Mouse (Mus musculus) urinary bladder, postnatal 10 days (tissue): ENCODE measurements around the gene Itpr3.

Experiments
- DNase-seq: peaks from one replicate; pipeline ENCODE4 v3.0.0; 2022; ENCODE audit warnings: low spot score

The Itpr3 gene

DNA sequence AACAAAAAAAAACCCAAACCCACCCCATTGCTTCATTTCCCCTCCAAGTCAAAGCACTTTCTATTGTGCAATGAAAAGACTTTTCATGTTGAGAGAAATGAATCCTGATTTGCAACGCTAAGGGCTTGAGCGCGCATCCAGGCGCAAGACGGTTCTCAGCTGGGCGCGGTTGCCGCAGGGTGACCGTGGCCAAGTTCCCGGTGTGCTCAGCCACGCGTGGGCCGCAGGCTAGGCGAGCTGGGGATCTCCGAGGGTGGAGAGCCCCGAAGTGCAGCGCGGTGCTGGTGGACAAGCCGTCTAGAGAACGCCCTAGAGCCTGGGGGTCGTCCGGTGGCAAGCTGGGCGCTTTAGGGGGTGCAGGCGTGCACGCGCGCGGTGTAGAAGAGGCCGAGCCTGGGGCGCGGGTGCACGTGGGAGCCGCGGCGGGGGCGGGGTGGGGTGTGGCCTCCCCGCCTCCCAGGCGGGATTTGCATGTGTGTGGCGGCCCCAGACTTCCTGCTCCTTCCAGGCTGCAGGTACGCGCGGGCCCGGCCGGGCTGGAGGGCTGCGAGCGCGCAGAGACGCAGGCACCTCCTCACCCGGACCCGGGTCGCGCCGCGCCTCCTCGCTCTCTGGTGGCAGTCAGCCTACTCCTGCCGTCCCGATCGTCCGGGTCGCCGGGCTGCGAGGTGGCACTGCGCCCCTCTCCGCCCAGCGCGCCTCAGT lies at the start of gene Itpr3:
Gene Itpr3, plus strand, starts transcription at position 493 of the 705 bp plus-strand sequence.
- DNase-seq = no peak

DNA sequence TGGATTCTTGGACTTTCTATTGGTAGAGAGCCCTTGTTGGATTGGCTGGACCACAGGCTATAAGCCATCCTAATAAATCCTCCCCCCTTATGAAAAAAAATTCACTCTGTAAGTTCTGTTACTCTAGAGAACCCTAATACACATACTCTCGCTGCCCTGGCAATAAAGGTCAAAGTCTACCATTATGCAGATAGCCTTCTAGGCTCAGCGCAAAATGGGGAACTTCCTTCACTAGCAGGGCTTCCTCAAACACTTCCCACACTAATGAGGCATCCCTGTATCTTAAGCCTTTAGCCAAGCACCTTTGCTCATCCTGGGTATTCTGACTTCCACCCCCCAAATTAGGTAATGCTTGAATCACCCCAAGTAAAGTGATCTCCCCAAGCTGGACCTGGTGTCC lies 48.8 kb upstream of the Itpr3 start:
- no peak for DNase-seq

DNA sequence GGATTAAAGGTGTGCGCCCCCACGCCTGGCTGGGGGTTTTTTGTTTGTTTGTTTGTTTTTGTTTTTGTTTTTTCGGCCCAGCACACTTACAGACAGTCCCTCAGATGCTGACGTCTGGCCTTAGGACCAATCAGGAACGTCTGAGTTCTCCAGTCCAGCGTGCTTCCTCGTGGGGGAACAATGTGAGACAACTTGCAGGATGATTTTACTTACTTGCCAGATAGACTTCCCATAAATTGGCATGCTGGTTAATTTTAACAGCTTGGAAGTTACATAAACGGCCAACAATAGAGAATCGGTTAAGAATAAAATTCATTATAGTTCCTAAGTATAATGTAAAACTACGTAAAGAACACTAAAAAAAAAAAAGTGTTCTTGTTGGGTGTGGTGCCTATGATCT lies 45.9 kb upstream of the Itpr3 start:
- no peak for DNase-seq

DNA sequence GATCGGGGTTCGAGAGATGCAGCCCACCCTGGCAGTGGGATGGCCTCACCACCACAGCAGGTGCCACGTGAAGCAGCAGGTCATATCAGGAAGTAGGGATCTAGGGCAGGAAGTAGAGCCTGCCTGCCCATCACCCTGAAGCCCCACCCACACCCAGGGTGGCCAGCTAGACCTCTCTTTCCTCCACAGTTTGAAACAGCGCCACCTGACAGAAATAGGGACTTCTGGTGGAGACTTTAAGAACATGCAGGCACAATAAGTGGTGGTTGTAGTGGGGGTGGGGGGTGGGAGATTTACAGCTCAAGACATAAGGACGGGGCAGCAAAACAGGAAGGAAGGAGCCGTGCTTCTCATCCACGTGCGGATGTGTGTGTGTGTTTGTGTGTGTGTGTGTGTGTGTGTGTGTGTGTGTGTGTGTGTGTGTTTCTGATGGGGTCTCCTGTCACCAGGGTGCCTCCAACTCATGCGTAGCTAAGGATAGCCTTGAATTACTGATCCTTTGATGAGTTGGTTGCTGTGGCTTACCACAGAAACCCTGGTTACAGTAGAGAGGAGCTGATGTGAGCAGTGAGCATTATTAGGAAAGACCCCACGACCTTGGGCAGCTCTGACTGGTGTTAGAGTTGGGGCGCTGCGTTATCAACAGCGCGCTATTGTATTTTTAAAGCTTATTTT lies 45.0 kb upstream of the Itpr3 start:
- DNase-seq = no peak

DNA sequence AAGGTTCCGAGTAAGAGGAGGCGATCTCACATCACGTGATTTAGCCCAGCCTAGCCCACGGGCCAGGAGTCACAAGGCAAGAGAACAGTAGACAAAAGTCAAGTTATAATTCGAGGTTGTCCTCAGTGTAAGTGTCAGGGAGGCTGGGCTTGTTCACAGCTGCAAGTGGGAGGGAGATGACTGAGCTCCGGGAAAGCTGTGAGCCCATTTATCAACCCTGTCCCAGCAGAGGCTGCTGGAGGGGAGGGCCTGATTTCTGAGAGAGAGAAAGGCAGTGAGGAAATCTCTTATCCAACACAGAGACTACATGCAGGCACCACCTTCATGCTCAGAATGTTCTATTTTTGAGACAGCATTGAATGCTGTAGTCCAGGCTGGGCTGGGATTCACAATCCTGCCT lies 44.2 kb upstream of the Itpr3 start:
- no peak for DNase-seq

DNA sequence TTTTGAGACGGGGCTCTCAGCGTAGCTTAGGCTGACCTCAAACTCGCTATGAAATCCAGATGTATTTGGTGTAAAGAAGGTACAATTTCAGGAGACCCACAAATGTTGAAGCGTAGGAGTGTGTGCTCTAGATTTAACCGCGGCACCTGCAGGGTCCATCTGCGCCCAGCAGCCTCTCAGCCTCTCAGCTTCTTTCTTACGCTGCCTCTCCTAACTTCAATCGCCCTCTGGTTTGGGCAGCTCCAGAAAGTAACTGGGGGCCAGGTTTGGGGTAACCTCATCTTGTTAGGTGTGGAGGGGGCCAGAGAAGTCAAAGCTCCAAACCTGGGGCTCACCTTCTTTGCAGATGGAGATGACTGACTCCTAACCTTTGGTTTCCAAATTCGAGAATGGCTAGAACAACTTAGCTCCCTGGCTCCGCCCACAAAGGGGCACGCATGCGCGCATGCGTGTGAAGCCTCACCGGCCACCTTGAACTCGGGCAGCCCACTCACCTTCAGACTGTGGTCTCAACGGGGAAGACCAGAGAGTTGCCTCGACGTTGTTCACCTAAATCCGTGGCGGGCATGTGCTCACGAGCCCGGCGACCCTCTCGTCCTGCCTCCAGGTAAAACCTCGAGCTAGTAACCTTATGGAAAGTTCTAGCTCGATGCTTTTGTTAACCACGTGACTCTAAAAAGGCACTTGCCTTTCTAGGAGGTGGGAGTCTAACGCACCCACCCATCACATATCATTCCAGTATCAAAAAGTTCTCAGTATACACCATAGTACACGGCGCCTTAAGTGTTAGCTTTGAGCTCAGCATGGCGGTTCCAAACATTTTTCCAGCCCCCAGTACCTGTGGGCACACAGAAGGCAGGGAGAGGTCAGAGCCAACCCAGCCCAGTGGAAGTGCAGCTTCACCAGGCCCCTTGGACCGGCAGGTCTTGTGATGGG lies 39.3 kb upstream of the Itpr3 start:
- peak; percentile 58 for DNase-seq

DNA sequence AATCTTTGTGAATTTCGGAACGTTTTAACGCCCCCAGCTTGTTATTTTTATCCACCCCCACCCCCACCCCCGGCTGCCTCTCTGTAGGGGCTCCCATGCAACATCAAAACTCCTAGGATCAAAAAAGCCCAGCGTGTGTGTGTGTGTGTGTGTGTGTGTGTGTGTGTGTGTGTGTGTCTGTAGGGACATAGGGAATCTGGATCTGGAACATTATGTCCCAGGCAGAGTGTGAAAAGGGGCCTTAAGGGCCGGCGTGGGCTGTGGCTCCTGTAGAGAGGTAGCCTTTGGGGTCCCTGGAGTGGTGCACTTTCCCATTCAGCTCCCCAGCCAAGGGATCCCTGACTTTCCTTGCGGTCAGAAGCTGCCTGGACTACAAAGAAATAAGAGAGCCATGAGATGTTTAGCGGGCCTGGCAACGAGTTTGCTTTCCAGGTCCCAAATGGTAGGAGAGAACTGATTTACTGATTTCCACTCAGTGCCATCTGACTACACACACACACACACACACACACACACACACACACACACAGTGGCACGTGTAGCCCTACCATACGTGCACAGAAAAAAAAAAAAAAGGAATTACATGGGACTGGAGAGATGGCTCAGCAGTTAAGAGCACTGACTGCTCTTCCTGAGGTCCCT lies 38.4 kb upstream of the Itpr3 start:
- no peak for DNase-seq

DNA sequence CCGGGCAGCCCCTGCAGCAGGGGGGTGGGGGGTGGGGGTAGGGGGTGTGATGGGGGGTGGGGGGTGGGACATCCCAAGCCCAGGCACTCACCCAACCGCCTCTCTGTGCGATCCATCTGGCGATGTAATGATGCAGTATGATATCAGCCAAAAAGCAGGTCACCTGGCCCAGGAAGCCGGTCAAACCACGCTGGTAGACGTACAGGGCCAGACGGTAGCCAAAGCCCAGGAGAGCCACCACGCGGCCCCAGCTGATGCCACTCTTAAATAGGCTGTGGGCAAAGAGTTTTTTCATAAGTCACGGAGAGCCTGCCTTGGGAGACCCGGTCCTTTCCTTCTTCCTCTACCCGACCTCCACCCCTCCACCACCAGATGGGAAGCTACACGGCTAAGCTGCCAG lies 36.0 kb upstream of the Itpr3 start:
- no peak for DNase-seq

DNA sequence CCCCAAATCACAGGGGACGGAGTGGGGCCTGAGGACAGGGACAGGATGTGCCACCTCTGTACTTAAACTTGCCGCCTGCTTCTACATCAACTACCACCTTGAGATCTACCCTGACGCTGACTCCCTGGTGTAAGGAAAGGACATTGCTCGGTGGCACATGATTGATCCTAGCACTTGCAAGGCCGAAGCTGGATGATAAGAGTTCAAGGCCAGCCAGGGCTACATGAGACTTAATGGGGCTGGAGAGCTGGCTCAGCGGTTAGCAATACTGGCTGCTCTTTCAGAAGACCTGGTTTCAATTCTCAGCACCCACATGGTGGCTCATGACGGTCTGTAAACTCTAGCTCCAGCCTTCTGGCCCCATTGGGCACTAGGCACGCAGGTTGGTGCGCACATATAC lies 35.4 kb upstream of the Itpr3 start:
- DNase-seq = no peak

DNA sequence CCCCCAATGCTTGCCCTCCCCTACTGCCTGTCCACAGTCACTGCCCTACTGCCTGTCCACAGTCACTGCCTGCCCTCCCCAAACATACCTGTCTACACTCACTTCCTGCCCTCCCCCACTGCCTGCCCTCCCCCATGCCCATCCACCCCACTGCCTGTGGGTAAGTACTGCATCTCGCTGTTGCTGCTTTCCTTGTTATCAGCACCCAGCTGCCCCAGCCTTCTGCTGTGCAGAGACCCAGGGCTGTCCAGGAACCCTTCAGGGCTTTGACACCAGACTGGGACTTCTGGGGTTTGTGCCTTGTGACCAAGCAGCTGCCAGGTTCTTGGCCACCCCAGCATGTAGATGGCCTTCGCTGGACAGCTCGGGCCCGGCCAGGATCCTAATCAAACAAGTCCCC lies 33.8 kb upstream of the Itpr3 start:
- no peak for DNase-seq

DNA sequence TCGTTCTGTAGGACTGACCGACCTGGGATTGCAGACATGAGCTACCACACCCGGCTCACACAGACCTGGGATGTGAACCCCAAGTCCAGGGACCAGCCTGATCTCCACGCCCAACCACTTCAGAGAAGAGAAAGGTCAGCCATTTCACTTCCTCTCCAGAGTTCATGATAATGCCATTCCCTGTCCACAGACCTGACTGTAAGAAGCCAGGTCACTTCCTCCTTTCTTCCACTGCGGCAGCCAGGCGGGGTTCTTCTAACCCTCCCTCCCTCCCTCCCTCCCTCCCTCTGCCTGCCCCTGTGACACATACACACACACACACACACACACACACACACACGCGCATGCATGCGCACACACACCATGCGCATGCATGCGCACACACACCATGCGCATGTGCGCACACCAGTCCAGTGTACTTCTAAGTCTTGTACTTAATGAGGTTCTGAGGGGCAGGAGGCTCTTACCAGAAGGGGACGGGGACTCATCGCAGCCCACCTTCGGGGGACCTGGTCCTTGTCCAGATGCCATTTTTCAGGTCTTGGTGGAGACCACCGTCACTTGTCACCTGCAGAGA lies 31.7 kb upstream of the Itpr3 start:
- DNase-seq = no peak

DNA sequence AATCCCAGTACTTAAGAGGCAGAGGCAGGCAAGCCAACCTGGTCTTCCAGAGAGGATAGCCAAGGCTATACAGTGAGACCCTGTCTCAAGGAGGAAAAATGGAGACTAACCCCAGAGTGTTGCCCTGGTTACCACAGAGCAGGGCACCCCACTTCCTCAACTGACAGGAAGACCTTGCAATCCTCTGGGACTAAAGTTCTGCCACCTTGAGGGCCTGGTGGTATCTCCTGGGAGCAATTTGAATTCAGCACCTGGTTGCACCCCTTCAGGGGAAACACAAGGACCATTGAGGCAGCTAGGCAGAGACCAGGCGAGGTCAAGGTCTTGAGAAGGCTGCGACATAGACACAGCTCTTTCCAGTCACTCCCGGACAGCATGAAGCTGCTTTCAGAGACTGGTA lies 31.2 kb upstream of the Itpr3 start:
- no peak for DNase-seq

DNA sequence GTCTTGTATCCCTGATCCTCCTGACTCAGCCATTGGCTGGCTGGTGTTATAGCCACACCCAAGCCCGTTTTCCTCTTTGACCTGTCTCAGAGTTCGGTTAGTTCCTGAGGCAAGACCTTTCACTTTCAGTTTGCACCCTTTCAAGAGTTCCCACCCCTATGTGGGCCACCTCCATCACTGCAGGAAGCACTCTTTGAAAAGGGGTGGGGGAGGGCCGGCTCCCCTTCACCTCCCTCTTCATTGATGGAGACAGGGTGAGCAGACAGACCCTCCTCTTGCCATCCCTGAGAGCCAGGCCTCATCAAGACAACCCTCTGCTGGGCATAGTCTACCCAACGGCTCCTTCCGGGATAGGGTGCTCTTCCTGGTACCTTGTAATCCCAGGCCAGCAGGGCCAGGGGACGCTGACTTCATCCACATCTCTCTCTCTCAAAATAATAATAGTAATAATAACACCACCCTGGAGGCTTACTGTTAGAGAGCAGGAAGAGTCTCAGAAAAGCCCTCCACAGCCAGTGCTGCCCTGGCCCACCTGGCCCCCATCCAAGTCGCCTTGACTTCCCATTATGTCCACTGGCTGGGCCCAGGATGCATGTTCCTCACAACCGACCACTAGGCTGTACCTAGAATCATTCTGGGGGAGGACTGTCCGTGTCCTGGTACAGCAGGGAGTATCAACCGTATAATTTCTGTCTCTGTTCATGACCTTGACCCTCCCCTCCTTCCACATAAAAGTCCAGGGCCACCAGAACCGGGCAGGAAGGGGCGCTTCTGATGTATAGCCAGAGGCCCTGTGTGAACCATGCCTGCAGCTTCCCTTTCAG lies 29.4 kb upstream of the Itpr3 start:
- no peak for DNase-seq

DNA sequence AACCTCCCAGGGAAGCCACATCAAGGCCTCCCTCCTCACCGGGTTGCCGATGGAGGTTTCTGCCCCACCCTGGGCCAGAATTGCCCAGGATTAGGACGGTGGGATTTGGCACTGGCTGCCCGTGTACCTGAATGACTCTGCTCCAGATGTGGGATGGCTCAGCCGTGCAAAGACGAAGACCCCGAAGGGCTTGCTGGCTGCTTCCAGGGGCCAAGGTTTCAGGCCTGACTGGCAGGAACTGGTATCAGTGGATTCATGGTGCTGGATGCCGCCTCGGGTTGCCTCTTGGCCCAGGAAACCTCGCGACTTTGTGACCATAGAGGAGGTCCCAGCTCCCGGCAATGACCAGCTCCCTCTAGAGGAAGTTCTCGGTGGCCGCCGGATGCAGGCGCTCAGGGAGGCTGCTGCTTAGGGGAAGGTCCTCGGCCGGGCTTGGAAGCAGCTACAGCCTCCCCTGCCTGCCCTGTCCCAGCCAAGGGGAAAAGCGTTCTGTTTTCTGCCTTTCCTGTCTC lies 28.8 kb upstream of the Itpr3 start:
- DNase-seq = peak; percentile 69

DNA sequence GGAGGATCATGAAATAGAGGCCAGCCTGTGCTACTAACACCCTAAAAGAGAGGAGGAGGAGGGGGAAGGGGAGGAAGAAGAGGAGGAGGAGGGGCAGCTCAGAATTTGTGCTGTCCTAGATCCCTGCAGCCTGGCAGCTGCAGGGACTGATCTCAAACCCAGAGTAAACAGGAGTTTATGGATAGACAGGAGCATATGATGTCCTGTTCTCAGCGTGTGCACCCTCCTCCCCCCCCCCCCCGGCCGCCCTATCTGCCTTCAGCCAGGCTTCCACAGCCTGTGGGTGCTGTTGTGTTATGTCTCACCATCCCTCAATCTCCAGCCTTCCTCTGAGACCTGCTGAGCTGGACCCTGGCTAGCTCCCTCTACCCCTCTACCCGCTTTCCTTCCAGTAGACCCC lies 28.2 kb upstream of the Itpr3 start, which contains the start of gene Bak1:
Gene Bak1, minus strand, starts transcription at position 101 of the 400 bp plus-strand sequence.
- DNase-seq = no peak

DNA sequence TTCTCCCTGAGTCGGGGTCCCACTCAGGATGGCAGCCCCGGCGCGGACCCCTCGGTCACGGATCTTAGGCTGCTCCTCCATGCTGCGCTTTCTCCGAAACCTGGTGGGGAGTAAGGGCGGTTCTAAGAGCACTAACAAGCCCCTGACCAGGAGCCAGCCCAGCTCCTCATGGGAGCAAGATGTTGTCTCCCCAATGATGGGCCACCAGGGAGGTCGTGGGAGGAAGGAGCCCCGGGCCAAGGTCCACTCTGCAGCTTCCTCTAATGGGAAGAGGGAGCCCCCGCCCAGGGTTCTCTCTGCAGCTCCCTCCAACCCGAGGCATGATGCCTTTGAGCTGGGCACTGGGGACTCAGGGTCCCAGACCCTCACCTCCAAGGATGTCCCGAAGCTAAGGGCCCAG lies 27.7 kb upstream of the Itpr3 start:
- no peak for DNase-seq

DNA sequence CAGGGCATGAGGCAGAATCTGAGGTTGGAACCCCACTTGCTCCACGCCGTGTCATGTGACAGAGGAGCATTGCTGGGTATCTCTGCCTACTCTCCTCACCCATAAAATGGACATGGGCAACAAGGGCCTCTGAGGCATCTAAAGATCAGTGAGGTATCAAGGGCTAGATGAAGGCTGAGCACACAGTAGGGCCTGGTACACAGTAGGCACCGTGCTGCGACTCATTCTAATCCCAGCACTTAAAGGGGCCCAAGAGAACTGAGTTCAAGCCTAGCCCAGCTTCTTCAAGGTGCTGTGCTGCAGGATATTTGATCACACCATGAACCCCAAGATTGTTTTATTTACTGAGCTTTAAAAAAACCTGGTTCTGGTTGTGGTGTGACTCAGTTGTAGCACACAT lies 26.2 kb upstream of the Itpr3 start:
- DNase-seq = no peak

DNA sequence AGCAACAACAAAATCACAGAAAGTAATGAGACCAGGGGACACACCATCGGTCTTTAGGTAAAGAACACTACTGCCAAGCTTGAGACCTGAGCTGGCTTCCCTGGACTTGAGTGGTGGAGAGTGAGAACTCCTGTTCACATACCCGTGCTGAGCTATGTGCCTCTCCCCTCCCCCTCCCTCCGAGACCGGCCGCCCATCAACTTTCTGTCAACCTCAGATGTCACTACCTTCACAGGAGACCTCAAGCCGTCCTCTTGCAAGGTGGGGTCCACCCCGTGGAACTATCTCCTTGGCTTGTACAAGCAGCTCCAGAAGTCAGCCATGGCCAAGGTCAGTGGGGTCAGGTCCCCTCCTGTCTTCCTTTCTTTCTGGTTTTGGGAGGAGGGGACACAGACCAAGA lies 24.8 kb upstream of the Itpr3 start:
- DNase-seq = no peak

DNA sequence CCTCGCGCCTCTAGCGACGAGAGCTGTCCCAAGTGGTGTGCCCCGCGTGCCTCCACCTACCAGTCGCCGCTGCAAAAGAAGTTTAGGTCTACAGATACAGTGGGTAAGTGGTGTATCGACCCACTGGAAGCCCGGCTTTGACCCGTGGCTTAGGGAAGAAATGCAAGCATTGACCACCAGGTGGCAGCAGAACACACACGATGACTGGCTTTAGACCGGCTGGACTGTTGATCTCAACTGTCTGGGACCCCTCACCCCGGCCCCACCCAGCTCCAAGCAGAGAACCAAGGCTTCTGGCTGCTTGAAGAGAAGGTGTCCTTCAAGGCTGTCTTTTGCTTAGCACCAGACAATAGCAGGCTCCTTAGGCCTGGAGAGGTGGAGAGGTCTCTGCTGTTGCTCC lies 24.2 kb upstream of the Itpr3 start:
- no peak for DNase-seq

DNA sequence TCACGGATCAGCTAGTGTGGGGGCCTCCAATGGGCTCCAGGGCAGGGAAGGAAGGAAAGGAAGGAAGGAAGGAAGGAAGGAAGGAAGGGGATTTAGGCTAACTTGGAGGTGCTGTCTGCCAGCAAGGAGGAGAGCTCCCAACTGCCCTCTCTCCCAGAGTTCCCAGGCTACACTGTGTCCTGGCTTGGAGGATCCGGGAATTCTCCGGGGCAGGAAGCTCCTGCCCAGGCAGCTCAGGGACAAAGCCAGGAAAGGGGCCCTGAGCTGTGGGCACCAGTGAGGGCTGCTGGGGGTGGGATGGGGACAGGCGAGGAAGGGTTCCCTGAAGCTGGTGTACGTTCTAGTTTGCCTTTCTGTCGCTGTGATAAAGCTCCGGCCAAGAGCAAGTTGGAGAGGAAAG lies 20.6 kb upstream of the Itpr3 start:
- no peak for DNase-seq
